In genomic region chr14:45653756-45654155, GRCm38 (mm10) we compare ENCODE assay signal across 14 mouse cellular contexts. TPM values are rescaled to one million over a fixed set of nuclear protein-coding genes. Genes with fewer than 3 reads are reported as not detected.
DNase-seq lines count a peak whose midpoint lies in the region; ATAC-seq lines count a peak whose summit lies in the region.
"Had no signal": no experiment of that assay in that cellular context is flagged by ENCODE, and none has a peak within 500 bp of the region (broad histone marks: within the 10 kb centered on the region; RNA-seq: fewer than 3 reads in every experiment).

No protein-coding gene starts in this region.

- H3K4me2 ChIP-seq in liver, embryonic 13.5 days = peak overlapping the region; percentile 88
- H3K4me2 ChIP-seq: limb, embryonic 12.5 days had no signal

- H3K36me3 ChIP-seq in heart, embryonic 10.5 days = no peaks in the 10 kb centered on the region
- H3K36me3 ChIP-seq in liver, embryonic 13.5 days = peaks cover 5% of the 10 kb centered on the region; the same call in 1 of the 2 replicates
- H3K36me3 ChIP-seq: limb, embryonic 12.5 days had no signal

- H3K9ac ChIP-seq in liver, embryonic 13.5 days = peak overlapping the region; percentile 98
- H3K9ac ChIP-seq: limb, embryonic 12.5 days had no signal

- no peak overlapping the region for H3K27ac ChIP-seq in heart, embryonic 10.5 days
- H3K27ac ChIP-seq in liver, embryonic 13.5 days = peak overlapping the region; percentile 95
- H3K27ac ChIP-seq: limb, embryonic 12.5 days had no signal

- H3K27me3 ChIP-seq in heart, embryonic 10.5 days (ENCODE audit: insufficient read depth, poor library complexity, severe bottlenecking) = no peaks in the 10 kb centered on the region
- no peaks in the 10 kb centered on the region for H3K27me3 ChIP-seq in liver, embryonic 13.5 days

- no peak overlapping the region for H3K4me3 ChIP-seq in heart, embryonic 10.5 days
- H3K4me3 ChIP-seq in liver, embryonic 13.5 days (replicated peaks) = peak overlapping the region; percentile 98
- H3K4me3 ChIP-seq: limb, embryonic 12.5 days had no signal

- peak; percentile 85 for DNase-seq in heart, embryonic 10.5 days (ENCODE audit: low spot score)
- DNase-seq in heart, adult 18-20 months = no peak
- DNase-seq in spleen, adult 12 weeks (ENCODE audit: low spot score) = peak; percentile 16
- no peak for DNase-seq in spleen, adult 18-20 months
- DNase-seq in liver, embryonic 13.5 days = peak; percentile 76
- peak; percentile 44 to 57 for DNase-seq in spleen, postnatal 36 days (ENCODE audit: low spot score in 2 of 2)
- DNase-seq in left cerebral cortex, adult 9 months (ENCODE audit: low spot score in 2 of 2) = no peak
- DNase-seq in kidney, postnatal 14 days = no peak
- DNase-seq: cerebellum, adult 2 months; kidney, postnatal 36 days; layer of hippocampus, postnatal 36 days; lung, postnatal 10 days had no signal

- peak; percentile 83 for ATAC-seq in liver, embryonic 13.5 days (ENCODE audit: low read depth)
- ATAC-seq: intestine, postnatal 0 days had no signal

- WGBS in heart, embryonic 10.5 days = 57% methylated on average over 2 of the region's 2 CpGs
- whole genome bisulfite sequencing in liver, embryonic 13.5 days (ENCODE audit: insufficient replicate concordance) = 24% methylated on average over 2 of the region's 2 CpGs

- no peaks in the 10 kb centered on the region for H3K9me3 ChIP-seq in heart, embryonic 10.5 days
- no peaks in the 10 kb centered on the region for H3K9me3 ChIP-seq in liver, embryonic 13.5 days (replicated peaks)
- H3K9me3 ChIP-seq: limb, embryonic 12.5 days had no signal

- H3K4me1 ChIP-seq in heart, embryonic 10.5 days = peaks cover 49% of the 10 kb centered on the region
- peaks cover 85% of the 10 kb centered on the region for H3K4me1 ChIP-seq in liver, embryonic 13.5 days (replicated peaks)

RNA-seq across cellular contexts. Expression of gene Ddhd1, which starts 4.2 kb away (rescaled TPM):
- polyA plus RNA-seq in heart, embryonic 10.5 days (2016; fragmentation: Nextera tagmentation; extraction: Ambion mirVana) = 9.5 and 10.0 TPM in 2 replicates
- 10 to 100 TPM in 1 of 2 experiments, 1 to 10 TPM in 1; 7.2 to 11.0 TPM for total RNA-seq in heart, adult 18-20 months (2021)
- 6.6 and 6.8 TPM in 2 replicates for polyA plus RNA-seq in liver, embryonic 13.5 days (2015; fragmentation: Nextera tagmentation; extraction: Ambion mirVana)

Comparison
In these comparisons a context has a peak if more than half of its experiments do, and no peak if none do; other contexts are left out.
1. DNase-seq: peak in heart, embryonic 10.5 days (single experiment), spleen, adult 12 weeks (single experiment), liver, embryonic 13.5 days (single experiment) and spleen, postnatal 36 days (2 of 2); none in heart, adult 18-20 months (0 of 2), spleen, adult 18-20 months (0 of 2), left cerebral cortex, adult 9 months (0 of 2) and kidney, postnatal 14 days (single experiment).